8 mouse cellular contexts compared by ENCODE assay signal in the genomic region with DNA sequence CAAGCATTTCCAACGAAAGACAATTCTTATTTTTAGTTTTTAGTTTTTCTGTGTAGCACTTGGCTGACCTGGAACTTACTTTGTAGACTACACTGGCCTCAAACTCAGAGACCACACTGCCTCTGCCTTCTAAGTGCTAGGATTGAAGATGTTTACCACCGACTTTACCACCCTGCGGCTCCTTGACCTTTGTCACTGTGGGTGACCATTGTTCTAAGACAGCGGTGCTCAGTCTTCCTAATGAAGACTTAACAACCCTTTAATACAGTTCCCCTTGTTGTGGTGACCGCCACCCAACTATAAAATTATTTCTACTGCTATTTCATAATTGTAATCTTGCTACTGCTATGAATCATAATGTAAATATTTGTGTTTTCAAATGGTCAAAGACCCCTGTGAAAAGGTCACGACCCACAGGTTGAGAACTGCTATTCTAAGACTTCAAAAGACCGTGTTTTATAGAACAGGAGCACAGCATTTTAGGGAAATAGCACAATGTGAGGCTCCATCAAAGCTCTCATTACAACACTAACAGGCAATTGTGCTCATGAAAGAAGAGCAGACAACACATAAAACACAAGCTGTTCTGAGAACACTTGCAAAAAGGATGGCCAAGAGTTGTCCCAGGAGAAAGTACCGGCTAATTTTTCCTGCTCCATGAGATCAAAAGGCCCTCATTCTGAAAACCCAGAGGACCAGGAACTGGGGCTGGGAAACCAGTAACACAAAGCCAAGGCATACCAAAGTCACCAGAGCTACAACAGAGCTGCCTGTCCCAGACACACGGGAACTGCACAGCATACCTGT. TPM values are rescaled to one million over a fixed set of nuclear protein-coding genes. Genes with fewer than 3 reads are reported as not detected.
DNase-seq lines count a peak whose midpoint lies in the region; ATAC-seq and TF ChIP-seq lines count a peak whose summit lies in the region.
"Not testable (repeated sequence)": the region's sequence is repeated elsewhere in the genome, so short reads cannot be mapped to it uniquely, and the experiment has no call there.

No protein-coding gene starts in this region.

- not testable (repeated sequence) for H3K4me2 ChIP-seq in limb, embryonic 14.5 days (replicated peaks; ENCODE audit: low read depth, low read length, severe bottlenecking); lung, postnatal 0 days (replicated peaks; ENCODE audit: low read depth, low read length)

- not testable (repeated sequence) for H3K27me3 ChIP-seq in limb, embryonic 14.5 days (ENCODE audit: control insufficient read depth, insufficient read depth, low read length); lung, postnatal 0 days (replicated peaks; ENCODE audit: insufficient read depth, low read length)

- not testable (repeated sequence) for TF ChIP-seq CTCF in lung, postnatal 0 days (IDR thresholded peaks at IDR 0.05)

- in situ Hi-C loops in ES-E14 (cut with MboI; ENCODE audit: low sequenced_read_pairs in 2 of 2, unreplicated experiment in 2 of 2), result not testable (repeated sequence)

- peaks cover 0 to 12% of the 10 kb centered on the region in 2 experiments; a peak in 1 of 4 replicates for H3K4me1 ChIP-seq in ES-E14 (ENCODE audit: control insufficient read depth in 2 of 2, insufficient read depth in 2 of 2, low read length in 2 of 2, poor library complexity in 1 of 2)
- not testable (repeated sequence) for H3K4me1 ChIP-seq in limb, embryonic 14.5 days (ENCODE audit: control insufficient read depth, insufficient read depth, low read length); lung, postnatal 0 days (ENCODE audit: insufficient read depth, low read depth, low read length)

- H3K4me3 ChIP-seq in ES-E14 (ENCODE audit: insufficient read depth in 1 of 2, low read depth in 1 of 2, low read length in 2 of 2, poor library complexity in 1 of 2, severe bottlenecking in 1 of 2); limb, embryonic 14.5 days (replicated peaks; ENCODE audit: low read length); lung, postnatal 0 days (ENCODE audit: low read depth, low read length): not testable (repeated sequence)

- 76% methylated on average over 7 of the region's 9 CpGs for WGBS in limb, embryonic 14.5 days
- 71% methylated on average over 7 of the region's 9 CpGs for WGBS in lung, postnatal 0 days

- not testable (repeated sequence) for TF ChIP-seq POLR2A in limb, embryonic 14.5 days (IDR thresholded peaks at IDR 0.05; ENCODE audit: borderline replicate concordance, extremely low read depth, insufficient read depth, insufficient read length)

- H3K9me3 ChIP-seq in ES-E14 (ENCODE audit: control insufficient read depth, insufficient read depth, low read depth, low read length); lung, postnatal 0 days (ENCODE audit: low read length): not testable (repeated sequence)
- H3K9me3 ChIP-seq in limb, embryonic 14.5 days (ENCODE audit: control insufficient read depth, low read length), result peaks cover 12% of the 10 kb centered on the region

- not testable (repeated sequence) for H3K27ac ChIP-seq in ES-E14 (ENCODE audit: insufficient read depth, low read depth, low read length, poor library complexity, severe bottlenecking); limb, embryonic 14.5 days (replicated peaks; ENCODE audit: low read depth, low read length); lung, postnatal 0 days (ENCODE audit: low read length)

- ATAC-seq in activated CD4-positive, CD25-positive, alpha-beta regulatory T cell, adult 4 months, result peak; percentile 14
- peak; percentile 21 for ATAC-seq in inflammation-experienced regulatory T-cells, adult 6 months
- not testable (repeated sequence) for ATAC-seq in limb, embryonic 14.5 days (ENCODE audit: low FRiP score, low read depth); lung, postnatal 0 days

- TF ChIP-seq EP300 in lung, postnatal 0 days (IDR thresholded peaks at IDR 0.05), result not testable (repeated sequence)

- DNase-seq in CD4-positive, CD25-positive, alpha-beta regulatory T cell, adult 2 months (ENCODE audit: low read depth, low spot score), result peak; percentile 22
- peak; percentile 92 for DNase-seq in ES-E14 (ENCODE audit: low read depth, low spot score)
- DNase-seq in gastrocnemius, postnatal 10 days, result peak; percentile 24
- DNase-seq in limb, embryonic 14.5 days (ENCODE audit: low spot score), result peak; percentile 2
- peak; percentile 17 for DNase-seq in lung, postnatal 0 days (ENCODE audit: low spot score)
- DNase-seq in testis, postnatal 10 days (ENCODE audit: low spot score), result peak; percentile 62

- H3K36me3 ChIP-seq in ES-E14 (ENCODE audit: control insufficient read depth, insufficient read depth, low read length, poor library complexity, severe bottlenecking); limb, embryonic 14.5 days (ENCODE audit: control insufficient read depth, insufficient read depth, low read length); lung, postnatal 0 days (ENCODE audit: insufficient read depth, low read length): not testable (repeated sequence)

- H3K9ac ChIP-seq in ES-E14 (ENCODE audit: insufficient read depth, low read depth, low read length, poor library complexity, severe bottlenecking); limb, embryonic 14.5 days (ENCODE audit: low read depth, low read length, severe bottlenecking); lung, postnatal 0 days (replicated peaks; ENCODE audit: low read depth): not testable (repeated sequence)

RNA-seq across cellular contexts. Expression of gene Sfi1, which starts 47.7 kb away (rescaled TPM):
- total RNA-seq in ES-E14 (2012; rRNA removed), result 18.5 and 25.5 TPM in 2 replicates
- polyA plus RNA-seq in activated CD4-positive, CD25-positive, alpha-beta regulatory T cell, adult 4 months (2017; shearing (Covaris generic)), result 10 to 100 TPM; 33.1 to 45.9 TPM
- total RNA-seq in gastrocnemius, postnatal 10 days (2021), result 10 to 100 TPM; 14.9 to 33.4 TPM
- 10 to 100 TPM; 25.9 to 49.0 (median 44.6) TPM for polyA plus RNA-seq in inflammation-experienced regulatory T-cells, adult 6 months (2017; shearing (Covaris generic))
- polyA plus RNA-seq in limb, embryonic 14.5 days (2012; rRNA removed), result 34.6 and 39.4 TPM in 2 replicates
- polyA plus RNA-seq in limb, embryonic 14.5 days (2014; fragmentation: Nextera tagmentation; extraction: Ambion mirVana), result 10.1 and 11.7 TPM in 2 replicates
- polyA plus RNA-seq in lung, postnatal 0 days (2015; fragmentation: Nextera tagmentation; extraction: Ambion mirVana), result 7.9 and 8.3 TPM in 2 replicates

RNA-seq across cellular contexts. Expression of gene Eif4enif1, which starts 56.6 kb away (rescaled TPM):
- 41.9 and 42.3 TPM in 2 replicates for total RNA-seq in ES-E14 (2012; rRNA removed)
- 10 to 100 TPM; 53.6 to 62.8 TPM for polyA plus RNA-seq in activated CD4-positive, CD25-positive, alpha-beta regulatory T cell, adult 4 months (2017; shearing (Covaris generic))
- 10 to 100 TPM; 32.9 to 38.2 TPM for total RNA-seq in gastrocnemius, postnatal 10 days (2021)
- 10 to 100 TPM; 57.1 to 81.6 (median 75.7) TPM for polyA plus RNA-seq in inflammation-experienced regulatory T-cells, adult 6 months (2017; shearing (Covaris generic))
- 87.8 and 103 TPM in 2 replicates for polyA plus RNA-seq in limb, embryonic 14.5 days (2012; rRNA removed)
- 55.9 and 68.7 TPM in 2 replicates for polyA plus RNA-seq in limb, embryonic 14.5 days (2014; fragmentation: Nextera tagmentation; extraction: Ambion mirVana)
- 17.7 and 19.3 TPM in 2 replicates for polyA plus RNA-seq in lung, postnatal 0 days (2015; fragmentation: Nextera tagmentation; extraction: Ambion mirVana)

Comparison
In these comparisons a context has a peak if more than half of its experiments do, and no peak if none do; other contexts are left out.
1. DNase-seq: peak in every context shown above with its lines; median percentile 92 in ES-E14; 62 in testis, postnatal 10 days; 24 in gastrocnemius, postnatal 10 days; 22 in CD4-positive, CD25-positive, alpha-beta regulatory T cell, adult 2 months; 17 in lung, postnatal 0 days; 2 in limb, embryonic 14.5 days.